Mouse (Mus musculus) thymus, adult 2 months (tissue): ENCODE measurements around the gene Fam189a1.

Experiments
- CTCF ChIP-seq: fragments of 200-500 bp; IDR thresholded peaks from 2 replicates; pipeline ENCODE4 v1.5.1; 2012; ENCODE audit warnings: mild to moderate bottlenecking, control low read depth, low read length, moderate library complexity, borderline replicate concordance; ENCODE audit not compliant: control insufficient read depth, poor library complexity, insufficient read depth; ENCODE audit errors: extremely low read depth
- POLR2A ChIP-seq: fragments of 200-500 bp; IDR thresholded peaks from 2 replicates; pipeline ENCODE4 v1.6.1; 2012; ENCODE audit warnings: mild to moderate bottlenecking, low read length, control low read depth, moderate library complexity; ENCODE audit not compliant: control insufficient read depth, poor library complexity, insufficient read depth; ENCODE audit errors: extremely low read depth

DNA sequence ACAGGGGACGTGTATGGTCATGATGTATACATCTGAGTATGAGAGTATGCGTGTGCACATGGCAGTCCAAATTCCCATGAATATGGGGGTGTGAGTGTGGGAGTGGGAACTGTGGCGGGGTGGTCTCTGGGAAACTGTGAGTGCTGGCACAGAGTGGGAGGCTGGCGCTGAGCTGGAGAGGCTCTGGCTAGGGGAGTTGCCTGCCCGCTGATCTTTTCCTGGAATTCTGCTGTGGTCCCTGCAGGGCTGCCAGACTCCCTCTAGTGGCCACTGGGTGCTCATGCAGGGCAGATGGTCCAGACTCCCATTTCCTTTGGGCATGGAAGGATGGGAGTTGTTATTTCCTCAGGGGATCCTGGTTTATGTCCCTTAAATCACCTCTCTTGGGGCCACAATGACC lies 404.9 kb downstream of the Fam189a1 start:
- TF ChIP-seq POLR2A (no peak), CTCF (peak; percentile 81; the same call in 1 of the 2 replicates)
